Mouse (Mus musculus) myocyte (in vitro differentiated cells): ENCODE measurements at regions not wholly inside any gene's neighbourhood (a gene's known extent, or its start where the extent isn't known, plus 50 kb on each side); places are given as distances from the start of the nearest gene placed in this dataset.

ENCODE experiments used
- E2F4 ChIP-seq: IDR thresholded peaks from one replicate; pipeline ENCODE4 v1.6.1; 2011; ENCODE audit warnings: mild to moderate bottlenecking, control low read depth, moderate library complexity; ENCODE audit not compliant: insufficient read depth
- POLR2A ChIP-seq: IDR thresholded peaks from one replicate; pipeline ENCODE4 v1.6.1; 2011; ENCODE audit warnings: low read depth, mild to moderate bottlenecking, control low read depth, moderate library complexity; ENCODE audit not compliant: insufficient read length
- POLR2AphosphoS2 ChIP-seq: IDR thresholded peaks from one replicate; pipeline ENCODE4 v1.6.1; 2011; ENCODE audit warnings: low read depth, control low read depth; ENCODE audit not compliant: insufficient read length
- SRF ChIP-seq: IDR thresholded peaks from one replicate; pipeline ENCODE4 v1.6.1; 2011; ENCODE audit warnings: low read depth; ENCODE audit not compliant: control insufficient read depth, insufficient read length
- TCF12 ChIP-seq: IDR thresholded peaks from one replicate; pipeline ENCODE4 v1.6.1; 2011; ENCODE audit warnings: mild to moderate bottlenecking, control low read depth; ENCODE audit not compliant: poor library complexity, insufficient read depth, severe bottlenecking
- USF1 ChIP-seq: IDR thresholded peaks from one replicate; pipeline ENCODE4 v1.6.1; 2011; ENCODE audit warnings: low read depth, mild to moderate bottlenecking, control low read depth, moderate library complexity

- TF ChIP-seq TCF12: no peak
- TF ChIP-seq POLR2A: no peak
- no peak for TF ChIP-seq USF1
- no peak for TF ChIP-seq POLR2AphosphoS2
- TF ChIP-seq E2F4: no peak
- no peak for TF ChIP-seq SRF
Observed at GRCm38 (mm10) chr17:83093862-83094261, 121.2 kb upstream of the Pkdcc start.
